Mouse (Mus musculus): ENCODE results near the gene Nbeal1. TPM values are rescaled to one million over a fixed set of nuclear protein-coding genes. Genes with fewer than 3 reads are reported as not detected.

Gene Nbeal1
- 0.38 and 1.2 TPM in 2 replicates for polyA plus RNA-seq (2012; rRNA removed)

DNA sequence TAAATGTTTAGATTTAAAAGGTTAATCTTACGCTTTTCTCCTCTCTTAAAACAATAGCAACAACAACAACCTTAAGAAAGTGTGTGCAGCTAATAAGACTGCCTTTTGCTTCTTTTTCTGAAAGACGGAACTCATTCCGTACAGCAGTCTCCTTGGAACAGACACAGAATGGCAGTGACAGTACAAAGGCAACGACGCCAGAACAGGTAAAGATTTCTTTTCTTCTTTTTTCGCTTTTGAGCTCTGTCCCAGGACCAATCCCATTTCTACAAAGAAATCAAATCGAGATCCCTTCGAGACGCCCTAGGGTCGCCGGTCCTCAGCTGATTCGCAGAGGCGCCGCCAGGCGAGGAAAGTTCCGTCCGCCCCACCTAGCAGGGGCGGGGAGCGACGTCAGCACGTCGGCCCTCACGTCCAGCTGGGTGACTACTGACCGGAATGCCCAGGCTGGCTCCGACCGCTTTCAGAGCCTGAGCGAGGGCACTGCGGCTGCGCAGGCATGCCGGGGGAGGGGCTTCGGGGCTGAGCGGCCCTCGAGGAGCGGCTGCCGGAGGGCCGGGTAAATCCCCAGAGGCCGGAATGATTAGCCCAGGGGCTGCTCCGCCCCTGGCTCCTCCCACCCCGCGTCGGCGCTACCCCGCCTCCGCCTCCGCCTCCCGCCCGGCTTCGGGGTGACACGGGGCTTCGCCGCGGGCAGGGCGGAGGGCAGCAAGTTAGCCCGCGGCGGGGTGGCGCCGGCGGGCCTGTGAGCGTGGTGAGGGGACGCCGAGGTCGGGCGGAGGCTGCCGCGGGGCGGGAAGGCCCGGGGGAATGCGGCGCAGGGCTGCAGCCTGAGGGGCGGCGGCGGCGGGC, at the start of gene Nbeal1:
Gene Nbeal1 (plus strand): TSS at position 668 of the 852 bp plus-strand sequence.
- no peaks in the 10 kb centered on the region; the same call in 1 of the 2 replicates for H3K4me1 ChIP-seq (ENCODE audit: control insufficient read depth, insufficient read depth, insufficient read length, low read length)
- peak within 1 kb of the TSS; percentile 88 for H3K27ac ChIP-seq (ENCODE audit: insufficient read depth, low read depth, low read length)
- peaks cover 4% of the 10 kb centered on the region; the same call in 1 of the 2 replicates for H3K36me3 ChIP-seq (ENCODE audit: control insufficient read depth, insufficient read depth, low read length)
- peak; percentile 88 for TF ChIP-seq POLR2A (IDR thresholded peaks at IDR 0.05; ENCODE audit: low read depth, low read length)
- peak; percentile 45; the same call in 1 of the 2 replicates for TF ChIP-seq CTCF (IDR thresholded peaks at IDR 0.05; ENCODE audit: extremely low read depth, insufficient read length, insufficient replicate concordance, low read depth, low read length)
- H3K4me3 ChIP-seq (ENCODE audit: low read depth, low read length), result peak within 1 kb of the TSS; percentile 70
- no peaks in the 10 kb centered on the region for H3K27me3 ChIP-seq (ENCODE audit: control insufficient read depth, insufficient read depth, low read length)
- 1% methylated on average over 74 of the region's 74 CpGs for WGBS

DNA sequence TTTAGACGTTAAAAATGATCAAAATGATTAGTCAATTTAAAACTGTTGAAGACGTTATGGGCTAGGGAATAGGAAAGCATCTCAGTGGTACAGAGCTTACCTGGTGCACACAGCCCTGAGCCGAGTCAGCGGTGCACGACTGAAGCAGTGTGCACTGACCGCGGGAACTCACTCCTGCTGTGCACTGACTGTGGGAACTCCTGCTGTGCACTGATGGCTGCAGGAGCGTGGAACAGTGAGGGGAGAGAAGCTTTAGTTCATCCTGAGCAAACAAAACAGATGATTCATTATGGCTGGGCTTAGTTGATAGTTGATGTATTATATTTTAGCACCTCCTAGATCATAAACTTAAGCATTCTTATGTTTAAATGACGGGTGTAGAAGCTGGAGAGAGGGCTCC, 43.1 kb upstream of the Nbeal1 start:
- 70% methylated on average over 9 of the region's 9 CpGs for whole genome bisulfite sequencing

DNA sequence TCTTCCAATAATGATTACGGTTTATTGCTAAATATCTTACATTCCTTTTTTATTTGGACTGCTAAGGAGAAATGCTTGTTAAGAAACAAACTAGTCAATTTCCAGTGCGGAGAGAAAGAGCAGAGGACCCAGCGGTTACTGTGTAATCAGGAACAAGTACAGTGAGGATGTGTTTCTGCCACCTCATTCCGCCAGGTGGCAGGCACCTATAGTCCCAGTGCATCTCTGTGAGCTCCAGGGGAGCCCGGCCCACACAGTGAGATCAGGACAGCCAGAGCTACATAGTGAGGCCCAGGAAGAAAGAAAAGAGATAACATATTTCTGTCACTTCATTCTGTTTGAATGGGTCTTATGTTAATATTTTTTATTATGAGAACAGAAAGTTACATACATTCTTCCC, 27.7 kb upstream of the Nbeal1 start:
- H3K27ac ChIP-seq (ENCODE audit: insufficient read depth, low read depth, low read length), result no peak overlapping the region
- TF ChIP-seq CTCF (IDR thresholded peaks at IDR 0.05; ENCODE audit: extremely low read depth, insufficient read length, insufficient replicate concordance, low read depth, low read length), result no peak
- no peak for TF ChIP-seq POLR2A (IDR thresholded peaks at IDR 0.05; ENCODE audit: low read depth, low read length)
- H3K36me3 ChIP-seq (ENCODE audit: control insufficient read depth, insufficient read depth, low read length), result peaks cover 3% of the 10 kb centered on the region; the same call in 1 of the 2 replicates
- H3K27me3 ChIP-seq (ENCODE audit: control insufficient read depth, insufficient read depth, low read length), result no peaks in the 10 kb centered on the region
- 85% methylated on average over 5 of the region's 5 CpGs for WGBS
- no peak overlapping the region for H3K4me3 ChIP-seq (ENCODE audit: low read depth, low read length)
- no peaks in the 10 kb centered on the region for H3K4me1 ChIP-seq (ENCODE audit: control insufficient read depth, insufficient read depth, insufficient read length, low read length)

More for the DNA sequence above, 43.1 kb upstream of the Nbeal1 start:
- TF ChIP-seq POLR2A (IDR thresholded peaks at IDR 0.05; ENCODE audit: low read depth, low read length) (no peak), CTCF (IDR thresholded peaks at IDR 0.05; ENCODE audit: extremely low read depth, insufficient read length, insufficient replicate concordance, low read depth, low read length) (no peak)
- H3K4me3 ChIP-seq (ENCODE audit: low read depth, low read length), result no peak overlapping the region
- no peak overlapping the region for H3K27ac ChIP-seq (ENCODE audit: insufficient read depth, low read depth, low read length)
- no peaks in the 10 kb centered on the region for H3K4me1 ChIP-seq (ENCODE audit: control insufficient read depth, insufficient read depth, insufficient read length, low read length)
- H3K36me3 ChIP-seq (ENCODE audit: control insufficient read depth, insufficient read depth, low read length), result 0 out of 2 replicates have a peak, but pooled peaks cover 5% of the 10 kb centered on the region
- no peaks in the 10 kb centered on the region for H3K27me3 ChIP-seq (ENCODE audit: control insufficient read depth, insufficient read depth, low read length)

DNA sequence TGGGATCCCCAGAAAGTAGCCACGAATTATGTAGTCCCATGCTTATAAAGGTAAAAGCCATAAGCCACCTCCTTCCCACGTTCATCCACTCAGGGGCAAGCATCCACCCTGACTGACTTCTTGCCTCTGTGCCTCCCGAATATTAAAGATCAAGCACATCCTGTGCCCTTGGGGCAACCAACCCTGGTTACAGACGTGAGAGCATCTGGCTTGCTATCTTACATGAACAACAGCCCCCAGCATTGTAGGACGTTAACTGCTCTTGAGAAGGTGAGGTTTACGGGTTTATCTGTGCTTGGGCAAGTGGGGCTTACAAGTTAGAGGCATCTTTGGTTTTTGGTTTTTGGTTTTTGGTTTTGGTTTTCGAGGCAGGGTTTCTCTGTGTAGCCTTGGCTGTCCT, 23.7 kb upstream of the Nbeal1 start:
- Histone ChIP-seq H3K27me3 (ENCODE audit: control insufficient read depth, insufficient read depth, low read length) (no peaks in the 10 kb centered on the region), H3K4me1 (ENCODE audit: control insufficient read depth, insufficient read depth, insufficient read length, low read length) (no peaks in the 10 kb centered on the region), H3K36me3 (ENCODE audit: control insufficient read depth, insufficient read depth, low read length) (0 out of 2 replicates have a peak, but pooled peaks cover 2% of the 10 kb centered on the region), H3K4me3 (ENCODE audit: low read depth, low read length) (no peak overlapping the region), H3K27ac (ENCODE audit: insufficient read depth, low read depth, low read length) (no peak overlapping the region)
- TF ChIP-seq POLR2A (IDR thresholded peaks at IDR 0.05; ENCODE audit: low read depth, low read length), result no peak
- no peak for TF ChIP-seq CTCF (IDR thresholded peaks at IDR 0.05; ENCODE audit: extremely low read depth, insufficient read length, insufficient replicate concordance, low read depth, low read length)
- WGBS, result 88% methylated on average over 7 of the region's 7 CpGs

DNA sequence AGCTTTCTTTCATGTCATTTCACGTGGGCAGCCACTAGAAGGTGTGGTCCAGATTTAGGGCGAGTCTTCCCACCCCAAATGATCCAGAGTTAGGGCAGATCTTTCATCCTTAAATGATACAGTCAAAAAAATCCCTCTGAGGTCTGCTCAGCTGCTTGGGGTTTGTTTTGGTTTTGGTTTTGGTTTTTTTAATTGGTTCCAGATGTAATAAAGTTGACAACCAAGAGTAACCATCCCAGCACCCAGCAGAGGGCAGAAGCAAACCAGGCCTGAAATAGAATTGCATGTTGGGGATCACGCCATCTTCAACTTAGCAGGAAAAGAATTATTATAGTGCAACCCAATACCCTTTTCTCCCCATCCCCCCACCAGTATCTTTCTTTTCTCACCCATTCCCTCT, 22.0 kb upstream of the Nbeal1 start:
- 29% methylated on average over 3 of the region's 3 CpGs for WGBS
- Histone ChIP-seq H3K36me3 (ENCODE audit: control insufficient read depth, insufficient read depth, low read length) (0 out of 2 replicates have a peak, but pooled peaks cover 2% of the 10 kb centered on the region), H3K27ac (ENCODE audit: insufficient read depth, low read depth, low read length) (no peak overlapping the region), H3K4me3 (ENCODE audit: low read depth, low read length) (no peak overlapping the region), H3K27me3 (ENCODE audit: control insufficient read depth, insufficient read depth, low read length) (no peaks in the 10 kb centered on the region), H3K4me1 (ENCODE audit: control insufficient read depth, insufficient read depth, insufficient read length, low read length) (no peaks in the 10 kb centered on the region)
- TF ChIP-seq POLR2A (IDR thresholded peaks at IDR 0.05; ENCODE audit: low read depth, low read length) (no peak), CTCF (IDR thresholded peaks at IDR 0.05; ENCODE audit: extremely low read depth, insufficient read length, insufficient replicate concordance, low read depth, low read length) (no peak)

DNA sequence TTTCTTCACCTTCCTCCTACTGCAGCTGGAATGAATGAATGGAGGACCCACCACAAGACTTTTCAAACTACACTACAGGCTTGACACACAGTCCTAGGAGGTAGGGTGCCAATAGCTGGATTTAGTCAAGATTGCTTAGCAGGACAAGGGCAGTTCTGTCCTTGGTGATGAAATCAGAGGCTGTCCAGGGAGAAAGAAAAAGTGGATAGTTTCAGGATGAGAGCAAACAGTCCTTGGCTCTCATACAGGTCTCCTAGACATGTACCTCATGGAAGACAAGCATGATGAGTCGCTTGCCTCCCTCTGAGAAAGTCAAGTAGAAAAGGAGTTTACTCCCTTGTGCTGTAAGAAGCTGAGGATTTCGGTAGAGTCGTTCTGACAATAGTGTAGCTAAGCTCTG, 16.7 kb upstream of the Nbeal1 start:
- Histone ChIP-seq H3K27ac (ENCODE audit: insufficient read depth, low read depth, low read length) (no peak overlapping the region), H3K4me1 (ENCODE audit: control insufficient read depth, insufficient read depth, insufficient read length, low read length) (no peaks in the 10 kb centered on the region), H3K36me3 (ENCODE audit: control insufficient read depth, insufficient read depth, low read length) (no peaks in the 10 kb centered on the region), H3K27me3 (ENCODE audit: control insufficient read depth, insufficient read depth, low read length) (no peaks in the 10 kb centered on the region), H3K4me3 (ENCODE audit: low read depth, low read length) (no peak overlapping the region)
- 89% methylated on average over 3 of the region's 3 CpGs for WGBS
- TF ChIP-seq POLR2A (IDR thresholded peaks at IDR 0.05; ENCODE audit: low read depth, low read length) (no peak), CTCF (IDR thresholded peaks at IDR 0.05; ENCODE audit: extremely low read depth, insufficient read length, insufficient replicate concordance, low read depth, low read length) (no peak)

DNA sequence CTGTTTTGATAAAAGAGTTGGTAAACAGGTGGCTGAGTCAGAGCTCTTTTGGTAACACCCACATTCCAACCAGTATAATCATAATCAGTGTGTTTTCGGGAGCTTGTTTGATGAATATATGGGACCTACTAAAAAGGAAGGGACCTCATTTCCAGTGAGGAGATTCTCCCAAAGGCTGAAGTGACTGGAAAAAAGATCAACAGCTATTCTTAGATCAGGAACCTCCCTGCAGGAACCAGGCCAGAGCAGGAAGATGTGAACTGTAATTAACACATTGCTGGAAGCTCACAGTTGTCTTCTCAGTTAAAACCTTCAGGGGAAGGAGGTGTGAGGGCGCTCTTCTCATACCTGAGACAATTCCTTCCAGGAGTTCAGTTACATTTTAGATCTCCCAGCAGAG, 10.8 kb upstream of the Nbeal1 start:
- 68% methylated on average over 2 of the region's 2 CpGs for WGBS
- no peaks in the 10 kb centered on the region for H3K4me1 ChIP-seq (ENCODE audit: control insufficient read depth, insufficient read depth, insufficient read length, low read length)
- H3K4me3 ChIP-seq (ENCODE audit: low read depth, low read length), result no peak overlapping the region
- no peak overlapping the region for H3K27ac ChIP-seq (ENCODE audit: insufficient read depth, low read depth, low read length)
- H3K27me3 ChIP-seq (ENCODE audit: control insufficient read depth, insufficient read depth, low read length), result no peaks in the 10 kb centered on the region
- no peaks in the 10 kb centered on the region for H3K36me3 ChIP-seq (ENCODE audit: control insufficient read depth, insufficient read depth, low read length)
- TF ChIP-seq POLR2A (IDR thresholded peaks at IDR 0.05; ENCODE audit: low read depth, low read length), result no peak
- TF ChIP-seq CTCF (IDR thresholded peaks at IDR 0.05; ENCODE audit: extremely low read depth, insufficient read length, insufficient replicate concordance, low read depth, low read length), result no peak
